Comparison of ENCODE assay signal across 8 mouse cellular contexts in the genomic region with DNA sequence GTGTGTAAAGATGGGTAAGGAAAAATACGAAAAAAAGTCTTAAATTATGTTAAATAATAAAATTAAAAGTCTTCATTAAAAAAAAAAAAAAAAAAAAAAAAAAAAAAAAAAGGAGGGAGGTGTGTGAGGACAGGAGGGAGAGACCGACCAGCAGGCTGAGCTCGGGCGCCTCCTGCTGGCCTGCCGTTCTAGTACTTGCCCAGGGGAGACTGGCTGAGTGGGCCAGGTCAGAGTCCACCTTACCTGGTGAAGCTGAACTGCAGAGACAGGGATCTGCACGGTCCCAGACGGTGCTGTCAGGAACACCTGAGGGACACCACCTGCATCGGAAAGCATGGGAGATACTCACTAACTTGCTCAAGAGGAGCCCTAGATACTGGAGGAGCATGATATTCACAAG. TPM values are rescaled to one million over a fixed set of nuclear protein-coding genes. Genes with fewer than 3 reads are reported as not detected.
DNase-seq lines count a peak whose midpoint lies in the region; ATAC-seq and TF ChIP-seq lines count a peak whose summit lies in the region.

No protein-coding gene starts in this region.

- H3K27me3 ChIP-seq in midbrain, postnatal 0 days (ENCODE audit: insufficient read depth, low read length) = no peaks in the 10 kb centered on the region

- no peaks in the 10 kb centered on the region for H3K9me3 ChIP-seq in midbrain, postnatal 0 days (ENCODE audit: low read length)

- H3K9ac ChIP-seq in midbrain, postnatal 0 days (replicated peaks; ENCODE audit: low read length, poor library complexity, severe bottlenecking) = no peak overlapping the region

- DNase-seq in heart, adult 11 months = peak; percentile 89
- DNase-seq in heart, adult 18-20 months = no peak
- peak; percentile 56 to 76 for DNase-seq in spleen, postnatal 4 days (ENCODE audit: low spot score in 2 of 2)
- DNase-seq in spleen, adult 12 weeks (ENCODE audit: low spot score) = no peak
- DNase-seq in cerebellum, adult 8-10 months = peak; percentile 48
- DNase-seq in kidney, adult 9 months = peak; percentile 91
- peak; percentile 59 for DNase-seq in midbrain, postnatal 0 days (ENCODE audit: low spot score)
- DNase-seq in urinary bladder, adult 18-20 months (ENCODE audit: low spot score in 2 of 2) = no peak

- H3K4me2 ChIP-seq in midbrain, postnatal 0 days (ENCODE audit: low read depth, low read length, poor library complexity, severe bottlenecking) = no peak overlapping the region

- ATAC-seq in midbrain, postnatal 0 days (ENCODE audit: low FRiP score) = no peak

- H3K4me3 ChIP-seq in midbrain, postnatal 0 days (ENCODE audit: low read depth, low read length) = no peak overlapping the region

- peaks cover 30% of the 10 kb centered on the region for H3K36me3 ChIP-seq in midbrain, postnatal 0 days (ENCODE audit: insufficient read depth, low read length)

- peaks cover 20% of the 10 kb centered on the region for H3K4me1 ChIP-seq in midbrain, postnatal 0 days (ENCODE audit: insufficient read depth, low read length)

- no peak overlapping the region for H3K27ac ChIP-seq in midbrain, postnatal 0 days (ENCODE audit: low read depth, low read length)

- 27% methylated on average over 8 of the region's 8 CpGs for WGBS in midbrain, postnatal 0 days

- TF ChIP-seq CTCF in midbrain, postnatal 0 days (IDR thresholded peaks at IDR 0.05) = peak; percentile 64

RNA-seq across cellular contexts. Expression of gene Cul9, which starts 3.0 kb away (rescaled TPM):
- total RNA-seq in heart, adult 18-20 months (2021) = 10 to 100 TPM; 23.9 to 25.7 TPM
- total RNA-seq in midbrain, postnatal 0 days (2014; rRNA removed) = 53.8 and 70.9 TPM in 2 replicates
- 13.6 and 16.7 TPM in 2 replicates for polyA plus RNA-seq in midbrain, postnatal 0 days (2015; fragmentation: Nextera tagmentation; extraction: Ambion mirVana)

RNA-seq across cellular contexts. Expression of gene Srf, which starts 6.8 kb away (rescaled TPM):
- 10 to 100 TPM; 88.4 to 93.6 TPM for total RNA-seq in heart, adult 18-20 months (2021)
- 45.8 and 69.0 TPM in 2 replicates for total RNA-seq in midbrain, postnatal 0 days (2014; rRNA removed)
- polyA plus RNA-seq in midbrain, postnatal 0 days (2015; fragmentation: Nextera tagmentation; extraction: Ambion mirVana) = 2.6 and 3.3 TPM in 2 replicates

RNA-seq across cellular contexts. Expression of gene Dnph1, which starts 52.7 kb away (rescaled TPM):
- total RNA-seq in heart, adult 18-20 months (2021) = 1 to 10 TPM; 1.2 to 1.5 TPM
- 4.0 and 4.1 TPM in 2 replicates for total RNA-seq in midbrain, postnatal 0 days (2014; rRNA removed)
- 10.2 and 10.4 TPM in 2 replicates for polyA plus RNA-seq in midbrain, postnatal 0 days (2015; fragmentation: Nextera tagmentation; extraction: Ambion mirVana)

Comparison
In these comparisons a context has a peak if more than half of its experiments do, and no peak if none do; other contexts are left out.
1. DNase-seq: peak in heart, adult 11 months (single experiment), spleen, postnatal 4 days (2 of 2), cerebellum, adult 8-10 months (single experiment), kidney, adult 9 months (single experiment) and midbrain, postnatal 0 days (single experiment); none in heart, adult 18-20 months (0 of 2), spleen, adult 12 weeks (single experiment) and urinary bladder, adult 18-20 months (0 of 2).